Mouse (Mus musculus): ENCODE measurements around the gene Havcr2. TPM values are rescaled to one million over a fixed set of nuclear protein-coding genes. Genes with fewer than 3 reads are reported as not detected.
A peak's percentile ranks its signal among the peaks of the same experiment; 100 is the strongest.
"Not testable (repeated sequence)": the region's sequence is repeated elsewhere in the genome, so short reads cannot be mapped to it uniquely, and the experiment has no call there.

Gene Havcr2
- total RNA-seq, 2 experiments from 2014 or later: 2.1 to 2.2 TPM

DNA sequence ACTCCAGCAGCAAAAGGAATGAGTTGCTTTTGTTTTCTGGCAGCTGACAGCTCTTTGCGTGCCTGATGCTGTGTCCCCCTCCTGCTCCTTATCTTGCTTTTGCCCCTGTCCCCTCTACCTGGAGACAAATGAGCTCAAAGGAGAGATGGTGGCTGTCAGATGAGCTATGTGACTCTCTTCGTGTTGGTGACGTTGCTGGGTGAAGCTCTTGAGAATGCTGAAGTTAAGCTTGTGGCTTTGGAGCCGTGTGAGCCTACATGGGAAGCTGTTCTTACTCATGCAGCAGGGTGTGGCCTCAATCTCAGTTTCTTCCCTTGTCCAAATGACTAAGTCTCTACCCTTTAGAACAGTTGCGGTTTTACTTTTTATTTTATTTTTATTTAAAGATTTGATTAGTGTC lies 7.2 kb downstream of the Havcr2 start:
- no peak for TF ChIP-seq CTCF (IDR thresholded peaks at IDR 0.05)
- Histone ChIP-seq H3K27ac (no peak overlapping the region), H3K4me3 (no peak overlapping the region)
- no peak for DNase-seq (ENCODE audit: extremely low spot score in 1 of 2, low spot score in 2 of 2)
- intact Hi-C loops (cut with DNase I): no loop called here

DNA sequence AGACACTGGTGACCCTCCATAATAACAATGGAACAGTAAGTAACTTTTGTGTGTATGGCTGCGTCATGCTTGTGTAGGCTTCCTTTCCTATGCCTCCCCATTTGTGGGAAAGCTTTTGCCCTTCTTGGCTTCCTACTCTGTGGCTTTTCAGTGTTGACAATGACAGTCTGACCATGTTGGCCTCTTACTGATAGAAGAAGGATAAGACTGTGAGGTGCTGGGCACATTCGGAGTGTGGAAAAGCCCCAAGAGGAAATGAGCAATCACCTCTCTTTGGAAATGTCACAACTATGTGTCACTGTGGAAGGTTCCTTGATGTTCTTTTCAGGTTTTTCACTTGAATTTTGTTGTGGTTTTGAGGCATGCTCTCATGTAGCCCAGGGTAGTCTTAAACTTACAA lies 12.1 kb downstream of the Havcr2 start:
- no peak for TF ChIP-seq CTCF (IDR thresholded peaks at IDR 0.05)
- no peak for DNase-seq (ENCODE audit: extremely low spot score in 1 of 2, low spot score in 2 of 2)
- no peak overlapping the region for H3K27ac ChIP-seq
- no peak overlapping the region for H3K4me3 ChIP-seq
- intact Hi-C loops (cut with DNase I): no loop called here

DNA sequence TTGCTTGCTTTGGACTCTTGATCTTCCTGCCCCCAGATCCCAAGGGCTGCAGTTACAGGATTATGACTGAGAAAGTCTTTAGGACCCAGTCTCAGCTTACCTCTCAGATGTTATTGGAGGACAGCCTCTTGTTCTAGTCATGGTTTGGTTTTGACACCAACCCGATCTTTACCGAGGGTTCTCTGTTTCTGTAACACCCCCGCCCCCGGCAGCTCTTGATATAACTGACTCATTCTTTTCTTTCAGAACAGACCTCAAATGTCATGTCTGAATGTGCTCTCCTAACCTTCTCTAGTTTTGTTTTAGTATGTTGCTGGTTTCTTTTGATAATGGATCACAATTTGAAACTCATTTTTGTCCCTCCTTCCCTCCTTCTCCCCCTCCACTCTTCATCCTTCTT lies 19.5 kb downstream of the Havcr2 start:
- no peak for TF ChIP-seq CTCF (IDR thresholded peaks at IDR 0.05)
- intact Hi-C loops (cut with DNase I): no loop called here
- Histone ChIP-seq H3K27ac (no peak overlapping the region), H3K4me3 (no peak overlapping the region)
- DNase-seq (ENCODE audit: extremely low spot score in 1 of 2, low spot score in 2 of 2): no peak

DNA sequence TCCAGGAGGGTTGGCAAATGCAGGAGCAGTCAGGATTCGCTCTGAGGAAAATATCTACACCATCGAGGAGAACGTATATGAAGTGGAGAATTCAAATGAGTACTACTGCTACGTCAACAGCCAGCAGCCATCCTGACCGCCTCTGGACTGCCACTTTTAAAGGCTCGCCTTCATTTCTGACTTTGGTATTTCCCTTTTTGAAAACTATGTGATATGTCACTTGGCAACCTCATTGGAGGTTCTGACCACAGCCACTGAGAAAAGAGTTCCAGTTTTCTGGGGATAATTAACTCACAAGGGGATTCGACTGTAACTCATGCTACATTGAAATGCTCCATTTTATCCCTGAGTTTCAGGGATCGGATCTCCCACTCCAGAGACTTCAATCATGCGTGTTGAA lies 24.6 kb downstream of the Havcr2 start:
- no peak overlapping the region for H3K27ac ChIP-seq
- TF ChIP-seq CTCF (IDR thresholded peaks at IDR 0.05): no peak
- H3K4me3 ChIP-seq: no peak overlapping the region
- no peak for DNase-seq (ENCODE audit: extremely low spot score in 1 of 2, low spot score in 2 of 2)
- intact Hi-C loops (cut with DNase I): no loop called here

DNA sequence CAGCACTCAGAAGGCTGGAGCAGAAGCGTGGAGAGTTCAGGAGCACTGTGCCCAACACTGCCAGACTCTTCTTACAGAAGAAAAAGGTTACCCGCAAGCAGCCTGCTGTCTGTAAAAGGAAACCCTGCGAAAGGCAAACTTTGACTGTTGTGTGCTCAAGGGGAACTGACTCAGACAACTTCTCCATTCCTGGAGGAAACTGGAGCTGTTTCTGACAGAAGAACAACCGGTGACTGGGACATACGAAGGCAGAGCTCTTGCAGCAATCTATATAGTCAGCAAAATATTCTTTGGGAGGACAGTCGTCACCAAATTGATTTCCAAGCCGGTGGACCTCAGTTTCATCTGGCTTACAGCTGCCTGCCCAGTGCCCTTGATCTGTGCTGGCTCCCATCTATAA lies 25.8 kb downstream of the Havcr2 start:
- Histone ChIP-seq H3K27ac (no peak overlapping the region), H3K4me3 (no peak overlapping the region)

DNA sequence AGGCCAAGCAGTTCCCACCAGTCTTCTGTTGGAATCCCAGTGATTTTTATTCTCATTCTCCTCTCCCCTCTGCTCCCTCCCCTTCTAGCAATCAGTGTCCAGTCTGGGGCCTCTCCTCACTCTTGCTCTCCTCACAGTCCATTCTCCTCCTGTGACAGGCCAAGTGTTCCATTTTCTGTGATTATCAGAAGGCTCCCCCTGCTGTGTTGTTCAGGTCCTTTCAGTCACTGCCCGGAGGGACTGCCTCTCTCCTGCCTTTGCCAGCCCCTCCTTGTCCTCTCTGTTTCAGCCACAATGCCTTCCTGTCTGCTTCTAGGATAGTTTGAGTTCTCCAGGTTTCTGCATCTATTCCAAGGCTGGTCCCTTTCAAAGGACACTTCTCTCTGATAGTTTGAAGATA lies 33.5 kb downstream of the Havcr2 start:
- no peak for DNase-seq (ENCODE audit: extremely low spot score in 1 of 2, low spot score in 2 of 2)
- Histone ChIP-seq H3K27ac (no peak overlapping the region), H3K4me3 (no peak overlapping the region)
- intact Hi-C loops (cut with DNase I): no loop called here
- TF ChIP-seq CTCF (IDR thresholded peaks at IDR 0.05): peak; percentile 9

More for the DNA sequence above, 25.8 kb downstream of the Havcr2 start:
- intact Hi-C loops (cut with DNase I): no loop called here
- no peak for DNase-seq (ENCODE audit: extremely low spot score in 1 of 2, low spot score in 2 of 2)
- no peak for TF ChIP-seq CTCF (IDR thresholded peaks at IDR 0.05)

DNA sequence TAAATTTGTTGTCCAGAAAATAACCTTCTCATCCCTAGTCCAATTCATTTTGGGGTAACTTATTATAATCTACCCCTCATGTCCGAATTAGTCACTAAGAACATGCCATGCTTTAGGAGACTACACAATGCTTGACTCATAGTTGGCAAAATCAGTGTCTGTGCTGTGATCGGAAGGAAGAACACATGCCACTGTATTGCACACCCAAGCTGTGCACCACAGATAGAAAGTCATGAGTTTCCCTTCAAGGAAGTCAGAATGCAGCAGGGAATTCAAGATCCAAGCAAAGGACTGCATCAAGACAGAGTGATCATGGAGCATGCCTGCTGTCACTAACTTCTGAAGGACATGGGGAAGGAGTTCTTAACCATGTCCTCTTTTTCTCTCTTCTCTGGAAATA lies 33.9 kb downstream of the Havcr2 start:
- no peak for DNase-seq (ENCODE audit: extremely low spot score in 1 of 2, low spot score in 2 of 2)
- intact Hi-C loops (cut with DNase I): no loop called here
- no peak overlapping the region for H3K27ac ChIP-seq
- TF ChIP-seq CTCF (IDR thresholded peaks at IDR 0.05): no peak
- no peak overlapping the region for H3K4me3 ChIP-seq

DNA sequence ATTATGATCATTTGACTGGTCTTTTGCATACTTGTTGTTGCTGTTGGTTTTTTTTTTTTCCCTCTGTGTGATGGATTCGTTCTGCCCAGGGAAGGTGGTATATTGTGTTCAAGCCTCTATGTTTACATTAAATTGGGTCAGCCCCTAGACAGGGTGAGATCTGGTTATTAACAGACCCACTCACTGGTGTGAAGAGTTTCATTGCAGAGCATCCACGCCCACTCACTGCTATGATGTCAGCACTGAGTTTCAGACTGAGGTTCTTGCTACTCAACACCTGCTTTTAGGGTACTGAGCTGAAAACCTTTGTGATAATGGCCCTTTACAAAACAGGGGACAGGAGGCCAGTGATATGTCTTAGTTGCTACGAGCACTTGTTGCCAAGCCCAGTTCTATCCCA lies 52.4 kb downstream of the Havcr2 start:
- H3K4me3 ChIP-seq: no peak overlapping the region
- no peak overlapping the region for H3K27ac ChIP-seq
- TF ChIP-seq CTCF (IDR thresholded peaks at IDR 0.05): no peak
- no peak for DNase-seq (ENCODE audit: extremely low spot score in 1 of 2, low spot score in 2 of 2)
- intact Hi-C loops (cut with DNase I): no loop called here

DNA sequence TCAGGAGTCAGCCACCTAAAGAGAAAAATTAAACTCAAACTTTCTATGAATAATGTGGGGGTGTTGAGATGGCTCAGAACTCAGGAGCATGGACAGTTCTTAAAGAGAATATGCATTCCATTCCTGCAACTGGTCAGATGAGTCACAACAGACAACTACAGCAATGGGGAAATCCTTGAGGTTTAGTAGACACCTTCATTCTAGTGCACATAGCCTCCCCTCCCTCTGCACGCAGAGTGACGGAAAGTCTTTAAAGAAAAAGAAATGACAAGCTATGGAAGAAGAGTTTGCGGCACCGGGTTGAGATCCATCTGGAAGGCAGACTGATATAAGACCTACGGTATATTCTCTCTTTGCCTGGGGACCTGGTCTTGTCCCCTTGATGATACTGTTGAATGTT lies 55.2 kb downstream of the Havcr2 start:
- Histone ChIP-seq H3K27ac (no peak overlapping the region), H3K4me3 (no peak overlapping the region)
- intact Hi-C loops (cut with DNase I): no loop called here
- no peak for DNase-seq (ENCODE audit: extremely low spot score in 1 of 2, low spot score in 2 of 2)
- TF ChIP-seq CTCF (IDR thresholded peaks at IDR 0.05): no peak

DNA sequence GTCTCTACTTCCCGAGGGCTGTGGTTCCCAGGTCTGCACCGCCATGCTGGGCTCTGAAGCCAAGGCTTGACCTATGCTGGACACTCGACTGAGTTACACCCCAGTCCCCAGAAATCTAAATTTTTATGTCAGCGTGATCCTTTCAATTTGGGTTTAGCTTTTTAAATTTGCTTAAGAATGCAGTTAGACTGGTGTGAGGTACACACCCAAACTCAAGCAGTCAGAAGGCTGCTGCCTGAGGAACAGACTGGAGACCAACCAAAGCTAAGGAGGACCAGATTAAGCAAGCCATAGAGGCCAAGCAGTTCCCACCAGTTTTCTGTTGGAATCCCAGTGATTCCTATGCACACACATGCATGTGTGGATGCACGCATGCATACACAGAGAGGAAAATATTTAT lies 66.6 kb downstream of the Havcr2 start:
- H3K27ac ChIP-seq; intact Hi-C loops (cut with DNase I); H3K4me3 ChIP-seq: not testable (repeated sequence)

DNA sequence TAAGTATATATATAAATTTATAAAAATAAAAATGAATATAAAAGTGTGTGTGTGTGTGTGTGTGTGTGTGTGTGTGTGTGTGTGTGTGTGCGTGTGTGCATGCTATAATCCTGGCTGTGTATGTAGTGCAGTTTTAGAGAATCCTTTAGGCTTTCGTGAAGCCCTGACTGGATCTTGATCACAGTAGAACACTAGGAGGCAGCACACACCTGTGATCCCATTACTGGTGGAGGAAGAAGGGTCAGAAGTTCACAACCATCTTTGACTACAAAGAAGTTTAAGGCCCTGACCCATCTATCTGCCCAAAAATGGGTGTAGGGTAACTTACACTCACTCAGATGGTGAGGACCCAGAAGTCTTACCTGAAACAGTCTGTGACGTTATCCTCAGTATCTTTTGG lies 68.0 kb downstream of the Havcr2 start:
- H3K4me3 ChIP-seq: no peak overlapping the region
- intact Hi-C loops (cut with DNase I): no loop called here

More for the DNA sequence above, 66.6 kb downstream of the Havcr2 start:
- not testable (repeated sequence) for DNase-seq (ENCODE audit: extremely low spot score in 1 of 2, low spot score in 2 of 2)

DNA sequence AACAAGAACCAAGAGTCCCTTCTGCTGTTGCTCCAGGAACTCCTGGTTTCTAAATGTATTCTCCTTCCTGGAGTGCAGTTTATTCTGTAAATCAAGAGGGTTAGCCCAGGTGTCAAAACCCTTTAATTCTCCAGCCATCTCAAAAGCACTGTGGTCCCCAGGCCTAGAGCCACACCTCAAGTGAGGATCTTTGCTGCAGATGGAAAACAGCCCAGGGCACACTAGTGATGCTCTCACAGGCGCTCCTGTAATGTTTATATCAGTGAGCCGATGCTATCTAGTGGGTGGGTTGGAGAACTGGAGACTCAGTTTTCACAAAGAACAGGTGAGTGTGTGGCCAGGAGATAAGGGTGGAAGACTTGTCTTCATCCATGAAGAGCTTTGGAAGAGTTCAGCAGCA lies 69.2 kb downstream of the Havcr2 start, which contains the start of gene Gm12169:
TSS of gene Gm12169 (plus strand) at position 301 of the 400 bp plus-strand sequence.
- no peak for DNase-seq (ENCODE audit: extremely low spot score in 1 of 2, low spot score in 2 of 2)
- Histone ChIP-seq H3K4me3 (no peak within 1 kb of the TSS), H3K27ac (no peak within 1 kb of the TSS)
- intact Hi-C loops (cut with DNase I): no loop called here
- no peak for TF ChIP-seq CTCF (IDR thresholded peaks at IDR 0.05)

More for the DNA sequence above, 68.0 kb downstream of the Havcr2 start:
- DNase-seq (ENCODE audit: extremely low spot score in 1 of 2, low spot score in 2 of 2): no peak
- H3K27ac ChIP-seq: no peak overlapping the region
- TF ChIP-seq CTCF (IDR thresholded peaks at IDR 0.05): peak; percentile 24

DNA sequence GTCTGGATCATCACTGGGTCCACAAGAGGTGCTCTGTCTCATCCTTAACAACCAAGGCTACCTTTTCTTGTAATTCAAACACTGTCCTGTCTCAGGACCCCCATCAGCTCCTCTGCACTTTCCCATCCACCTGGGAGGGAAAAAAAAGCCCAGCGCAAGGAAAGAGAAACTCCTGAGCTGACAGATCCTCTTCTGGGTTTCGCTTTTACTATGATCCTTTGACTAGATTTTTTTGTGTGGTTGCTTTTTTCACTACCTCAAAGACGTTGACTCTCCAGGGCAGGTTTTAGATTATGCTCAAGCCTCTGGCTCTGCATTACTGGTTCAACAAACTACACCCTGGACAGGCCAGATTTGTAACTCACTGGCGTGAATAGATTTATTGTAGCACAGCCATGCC lies 75.4 kb downstream of the Havcr2 start:
- DNase-seq (ENCODE audit: extremely low spot score in 1 of 2, low spot score in 2 of 2): no peak
- Histone ChIP-seq H3K4me3 (no peak overlapping the region), H3K27ac (no peak overlapping the region)
- intact Hi-C loops (cut with DNase I): no loop called here
- TF ChIP-seq CTCF (IDR thresholded peaks at IDR 0.05): no peak

Other genes starting within 250 kb of the Havcr2 start
- gene Fndc9, start 219.4 kb upstream of the Havcr2 start, total RNA-seq (2021): 1 to 10 TPM; 4.9 to 5.2 TPM
- gene Cyfip2, start 142.1 kb upstream of the Havcr2 start, total RNA-seq (2021): 100 to 1,000 TPM; 606 to 614 TPM
- under 1 TPM; 0.16 to 0.23 TPM for gene Itk, start 65.4 kb upstream of the Havcr2 start, total RNA-seq (2021)
- not detected for gene Fam71b, start 58.4 kb upstream of the Havcr2 start, total RNA-seq (2021)
- gene Med7, start 18.0 kb upstream of the Havcr2 start, total RNA-seq (2021): 10 to 100 TPM; 32.9 to 34.2 TPM
- gene Gm12169, start 69.3 kb downstream of the Havcr2 start, total RNA-seq (2021): not detected
- not detected for gene BC053393, start 116.6 kb downstream of the Havcr2 start, total RNA-seq (2021)
- under 1 TPM in 1 of 2 experiments, not detected in 1; 0.47 TPM for gene Dppa1, start 174.3 kb downstream of the Havcr2 start, total RNA-seq (2021)